Mouse (Mus musculus) thymus, adult 2 months (tissue): Measurements from ENCODE around the gene Disc1.

Experiments
- CTCF ChIP-seq: fragments of 200-500 bp; IDR thresholded peaks from 2 replicates; pipeline ENCODE4 v1.5.1; 2012; ENCODE audit warnings: mild to moderate bottlenecking, control low read depth, low read length, moderate library complexity, borderline replicate concordance; ENCODE audit not compliant: control insufficient read depth, poor library complexity, insufficient read depth; ENCODE audit errors: extremely low read depth
- POLR2A ChIP-seq: fragments of 200-500 bp; IDR thresholded peaks from 2 replicates; pipeline ENCODE4 v1.6.1; 2012; ENCODE audit warnings: mild to moderate bottlenecking, low read length, control low read depth, moderate library complexity; ENCODE audit not compliant: control insufficient read depth, poor library complexity, insufficient read depth; ENCODE audit errors: extremely low read depth

GRCm38 (mm10) chr8:125184452-125184817, 130.4 kb downstream of the Disc1 start:
- TF ChIP-seq CTCF (no peak), POLR2A (no peak)
